Mouse (Mus musculus) liver, embryonic 16.5 days (tissue): ENCODE results near the gene Kcnk3. TPM values are rescaled to one million over a fixed set of nuclear protein-coding genes. Genes with fewer than 3 reads are reported as not detected.
A peak's percentile ranks its signal among the peaks of the same experiment; 100 is the strongest.

ENCODE experiments used
- ATAC-seq: fragments of 200-750 bp; cut with Nextera tagmentation; 2 replicates; pipeline ENCODE4 v1.8.0; 2017; ENCODE audit warnings: low read depth, mild to moderate bottlenecking, moderate number of reproducible peaks, moderate library complexity
- H3K27ac ChIP-seq: fragments of 300-500 bp; sonication (generic); 2 replicates; pipeline ENCODE4 v1.5.1; 2014; ENCODE audit warnings: mild to moderate bottlenecking, low read length
- H3K27me3 ChIP-seq: fragments of 300-500 bp; sonication (generic); 2 replicates; pipeline ENCODE4 v1.6.1; 2014; ENCODE audit warnings: low read depth, low read length, mixed read lengths; ENCODE audit not compliant: control insufficient read depth, insufficient read depth
- H3K36me3 ChIP-seq: fragments of 300-500 bp; sonication (generic); 2 replicates; pipeline ENCODE4 v1.6.1; 2014; ENCODE audit warnings: mild to moderate bottlenecking; ENCODE audit not compliant: control insufficient read depth, insufficient read depth
- H3K4me1 ChIP-seq: fragments of 300-500 bp; sonication (generic); 2 replicates; pipeline ENCODE4 v1.6.1; 2014; ENCODE audit warnings: low read depth, low read length, mixed read lengths; ENCODE audit not compliant: control insufficient read depth
- H3K4me2 ChIP-seq: fragments of 300-500 bp; sonication (generic); 2 replicates; pipeline ENCODE4 v1.6.1; 2014; ENCODE audit warnings: low read depth, low read length, mixed read lengths
- H3K4me3 ChIP-seq: fragments of 300-500 bp; sonication (generic); 2 replicates; pipeline ENCODE4 v1.5.1; 2014; ENCODE audit warnings: low read depth, mild to moderate bottlenecking, low read length
- H3K9ac ChIP-seq: fragments of 300-500 bp; sonication (generic); 2 replicates; pipeline ENCODE4 v1.6.1; 2014; ENCODE audit warnings: low read depth, low read length
- H3K9me3 ChIP-seq: fragments of 300-500 bp; sonication (generic); replicated peaks from 2 replicates; pipeline ENCODE4 v1.6.1; 2016; ENCODE audit warnings: low read length; ENCODE audit not compliant: control insufficient read depth
- WGBS: fragments of 180-500 bp; shearing (Covaris S2); extraction: QIAGEN DNeasy Blood & Tissue Kit; methylation state at CpG from one replicate; pipeline ENCODE4 v1.1.7; 2014; ENCODE audit not compliant: insufficient replicate concordance; 5-methylcytosine and 5-hydroxymethylcytosine counted together
- polyA plus RNA-seq: library from polyadenylated mRNA; unstranded; fragments of >200 nt; fragmentation: Nextera tagmentation; extraction: Ambion mirVana; gene quantifications from 2 replicates; pipeline ENCODE4 v1.2.1, GENCODE M21; 2015

Gene Kcnk3
- polyA plus RNA-seq, 1 experiment from 2014 or later, result 0.47 TPM

- Histone ChIP-seq H3K36me3 (no peaks in the 10 kb centered on the region), H3K27me3 (peaks cover 28% of the 10 kb centered on the region), H3K9ac (no peak overlapping the region), H3K4me3 (no peak overlapping the region; the same call in 1 of the 2 replicates), H3K4me2 (0 out of 2 replicates have a peak overlapping the region, but pooled peaks have one; percentile 42), H3K27ac (no peak overlapping the region), H3K9me3 (no peaks in the 10 kb centered on the region), H3K4me1 (peaks cover 7% of the 10 kb centered on the region)
- no peak for ATAC-seq
- 44% methylated on average over 22 of the region's 22 CpGs for WGBS
These were observed 33.8 kb downstream of the Kcnk3 start for GRCm38 (mm10) chr5:30621844-30622176.

GRCm38 (mm10) chr5:30622177-30622840 is 34.3 kb downstream of the Kcnk3 start:
- peaks cover 28% of the 10 kb centered on the region for H3K27me3 ChIP-seq
- peak overlapping the region; percentile 42 for H3K4me2 ChIP-seq
- H3K9ac ChIP-seq, result no peak overlapping the region
- peak overlapping the region; percentile 25 for H3K4me3 ChIP-seq
- peaks cover 7% of the 10 kb centered on the region for H3K4me1 ChIP-seq
- no peak overlapping the region for H3K27ac ChIP-seq
- no peaks in the 10 kb centered on the region for H3K36me3 ChIP-seq
- WGBS, result 4% methylated on average over 69 of the region's 69 CpGs
- H3K9me3 ChIP-seq, result no peaks in the 10 kb centered on the region
- ATAC-seq, result no peak

- H3K27ac ChIP-seq, result no peak overlapping the region
- H3K9me3 ChIP-seq, result no peaks in the 10 kb centered on the region
- peak overlapping the region; percentile 42 for H3K4me2 ChIP-seq
- no peak for ATAC-seq
- peaks cover 7% of the 10 kb centered on the region for H3K4me1 ChIP-seq
- peak overlapping the region; percentile 25; the same call in 1 of the 2 replicates for H3K4me3 ChIP-seq
- H3K27me3 ChIP-seq, result peaks cover 28% of the 10 kb centered on the region
- H3K36me3 ChIP-seq, result no peaks in the 10 kb centered on the region
- no peak overlapping the region for H3K9ac ChIP-seq
- 6% methylated on average over 10 of the region's 10 CpGs for WGBS
These were observed 34.8 kb downstream of the Kcnk3 start for GRCm38 (mm10) chr5:30622841-30623185.

- WGBS, result 43% methylated on average over 2 of the region's 2 CpGs
- no peaks in the 10 kb centered on the region for H3K36me3 ChIP-seq
- H3K9me3 ChIP-seq, result no peaks in the 10 kb centered on the region
- no peak overlapping the region for H3K4me3 ChIP-seq
- H3K27ac ChIP-seq, result no peak overlapping the region
- H3K4me1 ChIP-seq, result peaks cover 7% of the 10 kb centered on the region
- no peak overlapping the region for H3K9ac ChIP-seq
- H3K27me3 ChIP-seq, result peaks cover 28% of the 10 kb centered on the region
- no peak overlapping the region for H3K4me2 ChIP-seq
- no peak for ATAC-seq
These were observed 35.4 kb downstream of the Kcnk3 start for GRCm38 (mm10) chr5:30623380-30623779.

- peaks cover 28% of the 10 kb centered on the region for H3K27me3 ChIP-seq
- no peaks in the 10 kb centered on the region for H3K9me3 ChIP-seq
- no peak overlapping the region for H3K4me2 ChIP-seq
These were observed 36.3 kb downstream of the Kcnk3 start for GRCm38 (mm10) chr5:30624311-30624710.

GRCm38 (mm10) chr5:30624908-30625307 is 36.9 kb downstream of the Kcnk3 start:
- WGBS, result 48% methylated on average over 4 of the region's 4 CpGs
- H3K4me1 ChIP-seq, result peaks cover 7% of the 10 kb centered on the region

More at GRCm38 (mm10) chr5:30624311-30624710, 36.3 kb downstream of the Kcnk3 start:
- H3K4me1 ChIP-seq, result peaks cover 7% of the 10 kb centered on the region
- no peaks in the 10 kb centered on the region for H3K36me3 ChIP-seq
- H3K27ac ChIP-seq, result no peak overlapping the region
- ATAC-seq, result no peak
- WGBS, result 14% methylated on average over 1 of the region's 1 CpGs
- H3K4me3 ChIP-seq, result no peak overlapping the region
- no peak overlapping the region for H3K9ac ChIP-seq

GRCm38 (mm10) chr5:30625379-30625778 is 37.4 kb downstream of the Kcnk3 start:
- H3K4me2 ChIP-seq, result no peak overlapping the region
- H3K4me1 ChIP-seq, result peaks cover 7% of the 10 kb centered on the region
- WGBS, result 43% methylated on average over 3 of the region's 3 CpGs
- no peak overlapping the region for H3K9ac ChIP-seq
- peaks cover 28% of the 10 kb centered on the region for H3K27me3 ChIP-seq
- H3K9me3 ChIP-seq, result no peaks in the 10 kb centered on the region
- H3K36me3 ChIP-seq, result no peaks in the 10 kb centered on the region
- no peak for ATAC-seq
- no peak overlapping the region for H3K4me3 ChIP-seq
- H3K27ac ChIP-seq, result no peak overlapping the region

More at GRCm38 (mm10) chr5:30624908-30625307, 36.9 kb downstream of the Kcnk3 start:
- Histone ChIP-seq H3K36me3 (no peaks in the 10 kb centered on the region), H3K9ac (no peak overlapping the region), H3K4me3 (no peak overlapping the region), H3K4me2 (no peak overlapping the region), H3K27ac (no peak overlapping the region), H3K9me3 (no peaks in the 10 kb centered on the region), H3K27me3 (peaks cover 28% of the 10 kb centered on the region)
- no peak for ATAC-seq

- H3K27ac ChIP-seq, result no peak overlapping the region
- H3K36me3 ChIP-seq, result no peaks in the 10 kb centered on the region
- no peak for ATAC-seq
- WGBS, result 54% methylated on average over 8 of the region's 8 CpGs
- peaks cover 7% of the 10 kb centered on the region for H3K4me1 ChIP-seq
- no peak overlapping the region for H3K4me2 ChIP-seq
- no peak overlapping the region for H3K9ac ChIP-seq
- H3K4me3 ChIP-seq, result no peak overlapping the region
- H3K9me3 ChIP-seq, result no peaks in the 10 kb centered on the region
- peaks cover 19% of the 10 kb centered on the region for H3K27me3 ChIP-seq
These were observed 38.5 kb downstream of the Kcnk3 start for GRCm38 (mm10) chr5:30626331-30627105.

GRCm38 (mm10) chr5:30628511-30628910 is 40.5 kb downstream of the Kcnk3 start:
- WGBS, result 53% methylated on average over 3 of the region's 3 CpGs

More at GRCm38 (mm10) chr5:30628511-30628910, 40.5 kb downstream of the Kcnk3 start:
- Histone ChIP-seq H3K4me2 (no peak overlapping the region), H3K9me3 (no peaks in the 10 kb centered on the region), H3K27me3 (0 out of 2 replicates have a peak, but pooled peaks cover 3% of the 10 kb centered on the region), H3K4me1 (no peaks in the 10 kb centered on the region), H3K36me3 (no peaks in the 10 kb centered on the region), H3K27ac (no peak overlapping the region), H3K4me3 (no peak overlapping the region), H3K9ac (no peak overlapping the region)
- no peak for ATAC-seq
